Mouse (Mus musculus) liver, embryonic 16.5 days (tissue): ENCODE measurements around the gene Tmem43. TPM values are rescaled to one million over a fixed set of nuclear protein-coding genes. Genes with fewer than 3 reads are reported as not detected.

Experiments used
- ATAC-seq: fragments of 200-750 bp; cut with Nextera tagmentation; 2 replicates; pipeline ENCODE4 v1.8.0; 2017; ENCODE audit warnings: low read depth, mild to moderate bottlenecking, moderate number of reproducible peaks, moderate library complexity
- H3K27ac ChIP-seq: fragments of 300-500 bp; sonication (generic); 2 replicates; pipeline ENCODE4 v1.5.1; 2014; ENCODE audit warnings: mild to moderate bottlenecking, low read length
- H3K27me3 ChIP-seq: fragments of 300-500 bp; sonication (generic); 2 replicates; pipeline ENCODE4 v1.6.1; 2014; ENCODE audit warnings: low read depth, low read length, mixed read lengths; ENCODE audit not compliant: control insufficient read depth, insufficient read depth
- H3K36me3 ChIP-seq: fragments of 300-500 bp; sonication (generic); 2 replicates; pipeline ENCODE4 v1.6.1; 2014; ENCODE audit warnings: mild to moderate bottlenecking; ENCODE audit not compliant: control insufficient read depth, insufficient read depth
- H3K4me1 ChIP-seq: fragments of 300-500 bp; sonication (generic); 2 replicates; pipeline ENCODE4 v1.6.1; 2014; ENCODE audit warnings: low read depth, low read length, mixed read lengths; ENCODE audit not compliant: control insufficient read depth
- H3K4me2 ChIP-seq: fragments of 300-500 bp; sonication (generic); 2 replicates; pipeline ENCODE4 v1.6.1; 2014; ENCODE audit warnings: low read depth, low read length, mixed read lengths
- H3K4me3 ChIP-seq: fragments of 300-500 bp; sonication (generic); 2 replicates; pipeline ENCODE4 v1.5.1; 2014; ENCODE audit warnings: low read depth, mild to moderate bottlenecking, low read length
- H3K9ac ChIP-seq: fragments of 300-500 bp; sonication (generic); 2 replicates; pipeline ENCODE4 v1.6.1; 2014; ENCODE audit warnings: low read depth, low read length
- H3K9me3 ChIP-seq: fragments of 300-500 bp; sonication (generic); replicated peaks from 2 replicates; pipeline ENCODE4 v1.6.1; 2016; ENCODE audit warnings: low read length; ENCODE audit not compliant: control insufficient read depth
- WGBS: fragments of 180-500 bp; shearing (Covaris S2); extraction: QIAGEN DNeasy Blood & Tissue Kit; methylation state at CpG from one replicate; pipeline ENCODE4 v1.1.7; 2014; ENCODE audit not compliant: insufficient replicate concordance; 5-methylcytosine and 5-hydroxymethylcytosine counted together
- polyA plus RNA-seq: library from polyadenylated mRNA; unstranded; fragments of >200 nt; fragmentation: Nextera tagmentation; extraction: Ambion mirVana; gene quantifications from 2 replicates; pipeline ENCODE4 v1.2.1, GENCODE M21; 2015

The Tmem43 gene
- polyA plus RNA-seq, 1 experiment from 2014 or later = 12.1 TPM

- no peaks in the 10 kb centered on the region for H3K9me3 ChIP-seq
- no peaks in the 10 kb centered on the region for H3K4me1 ChIP-seq
- no peak overlapping the region for H3K4me2 ChIP-seq
- no peak for ATAC-seq
- H3K27me3 ChIP-seq = no peaks in the 10 kb centered on the region
- H3K36me3 ChIP-seq = no peaks in the 10 kb centered on the region
- no peak overlapping the region for H3K27ac ChIP-seq
- no peak overlapping the region for H3K4me3 ChIP-seq
- no peak overlapping the region for H3K9ac ChIP-seq
- 54% methylated on average over 3 of the region's 3 CpGs for WGBS
These were observed 61.7 kb downstream of the Tmem43 start for GRCm38 (mm10) chr6:91535231-91535630.

GRCm38 (mm10) chr6:91536047-91536765 is 62.7 kb downstream of the Tmem43 start:
- ATAC-seq = no peak
- Histone ChIP-seq H3K9me3 (no peaks in the 10 kb centered on the region), H3K4me2 (no peak overlapping the region), H3K4me3 (no peak overlapping the region), H3K9ac (no peak overlapping the region), H3K27me3 (no peaks in the 10 kb centered on the region), H3K4me1 (no peaks in the 10 kb centered on the region), H3K27ac (no peak overlapping the region), H3K36me3 (no peaks in the 10 kb centered on the region)
- WGBS = 58% methylated on average over 11 of the region's 11 CpGs

Other genes starting within 250 kb of the Tmem43 start
- gene Wnt7a, start 62.3 kb upstream of the Tmem43 start, polyA plus RNA-seq = not detected in 2 replicates
- gene Chchd4, start 157 bp upstream of the Tmem43 start, polyA plus RNA-seq = 9.9 and 10.1 TPM in 2 replicates
- 4.7 and 5.3 TPM in 2 replicates for gene Xpc, start 42.2 kb downstream of the Tmem43 start, polyA plus RNA-seq
- gene Lsm3, start 42.2 kb downstream of the Tmem43 start, polyA plus RNA-seq = 84.4 and 93.5 TPM in 2 replicates
- gene Slc6a6, start 210.3 kb downstream of the Tmem43 start, polyA plus RNA-seq = 17.1 and 20.5 TPM in 2 replicates